Mouse (Mus musculus) cerebellum, adult 11-12 months (tissue): Measurements from ENCODE around the gene Mcam.
"Not testable (repeated sequence)": the region's sequence is repeated elsewhere in the genome, so short reads cannot be mapped to it uniquely, and the experiment has no call there.

Experiments used
- DNase-seq: peaks from one replicate; pipeline ENCODE4 v3.0.0; 2022

The Mcam gene

DNA sequence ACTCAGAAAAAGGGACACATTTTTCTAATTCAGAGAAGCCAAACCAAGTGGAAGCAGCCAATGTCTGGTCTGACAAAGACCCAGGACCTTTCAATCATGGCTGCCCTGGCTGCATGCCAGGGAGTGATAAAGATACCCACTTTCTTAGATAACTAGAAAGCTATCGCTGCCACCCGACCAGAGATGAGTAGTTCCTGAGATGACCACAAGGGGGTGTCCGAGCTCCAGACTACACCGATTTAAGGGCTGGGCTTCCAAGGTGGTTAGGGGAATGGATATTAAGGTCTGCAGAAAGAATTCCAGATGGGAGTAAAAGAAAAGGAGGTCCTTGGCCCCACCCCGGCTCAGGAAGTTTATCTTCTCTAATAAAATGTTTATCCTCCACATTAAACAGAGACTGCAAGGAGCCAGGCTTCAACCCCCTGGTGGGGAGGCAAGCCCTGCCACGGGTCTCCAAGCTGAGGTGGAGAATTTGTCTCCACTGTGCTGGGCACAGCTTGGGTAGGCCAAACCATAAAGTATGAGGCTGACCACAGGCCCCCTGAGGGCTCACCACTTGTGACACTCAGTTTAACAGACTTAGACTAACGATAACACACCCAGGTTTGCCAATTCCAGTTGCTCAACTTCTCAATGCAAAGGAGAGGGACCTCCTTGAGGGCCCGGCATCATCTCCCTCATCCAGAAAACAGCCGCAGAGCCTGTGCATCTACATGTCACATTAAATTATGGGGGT lies 24.7 kb upstream of the Mcam start:
- DNase-seq: peak; percentile 78

DNA sequence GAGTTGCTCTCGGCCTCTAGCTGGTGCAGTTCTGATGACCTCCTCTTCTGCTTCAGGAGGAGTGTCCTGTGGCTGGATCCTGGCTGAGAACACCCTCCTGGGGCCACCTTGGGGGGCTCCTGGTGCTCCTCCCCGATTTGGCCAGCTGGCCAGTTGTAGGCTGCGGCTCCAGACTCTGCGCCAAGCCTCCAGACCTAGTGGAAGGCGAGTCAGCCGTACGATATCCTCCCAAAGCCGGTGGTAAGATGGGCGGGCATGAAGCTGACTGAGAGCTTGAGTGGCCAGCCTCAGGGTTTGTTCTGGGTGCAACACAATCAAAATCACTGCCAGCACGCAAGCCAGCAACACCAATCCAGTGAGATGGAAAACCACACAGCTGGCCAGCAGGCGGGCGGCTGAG lies 22.4 kb upstream of the Mcam start:
- DNase-seq: not testable (repeated sequence)

DNA sequence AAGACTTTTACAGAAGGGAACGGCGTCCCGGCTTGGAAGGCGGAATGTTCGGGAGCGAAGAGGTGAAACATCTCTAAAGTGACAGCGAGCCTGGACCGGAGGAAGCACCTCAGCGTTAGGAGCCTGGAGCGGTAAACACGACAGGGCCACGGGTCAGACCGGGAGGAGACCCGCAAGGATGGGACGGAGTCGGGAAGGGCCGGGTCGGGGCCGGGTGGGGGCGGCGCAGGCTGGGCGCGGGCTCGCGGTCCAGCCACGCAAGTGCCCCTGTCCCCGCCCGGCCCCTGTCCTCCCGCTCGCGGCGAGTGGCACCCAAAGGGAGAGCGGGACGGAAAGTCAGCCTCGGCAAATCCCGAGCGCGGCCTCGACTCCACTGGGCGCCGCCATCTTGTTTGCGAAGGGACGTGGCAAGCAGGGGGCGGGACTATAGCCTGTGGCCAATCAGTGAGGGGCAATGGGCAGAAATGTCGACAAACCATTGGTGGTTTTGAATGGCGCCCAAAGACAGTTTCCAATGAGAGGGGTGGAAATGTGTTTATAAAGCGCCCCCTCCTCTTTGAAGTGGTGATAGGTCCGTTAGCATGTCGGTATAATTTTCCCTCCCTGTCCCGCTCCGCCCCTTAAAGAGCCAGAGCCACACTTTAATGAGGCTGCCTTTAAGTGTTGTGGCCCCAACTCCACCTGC lies 21.0 kb upstream of the Mcam start, which contains the start of the genes Gm49380 and Rnf26:
Gene Gm49380, minus strand, starts transcription at position 396 of the 685 bp plus-strand sequence.
Gene Rnf26, minus strand, starts transcription at position 413 of the 685 bp plus-strand sequence.
- DNase-seq: peak; percentile 97

DNA sequence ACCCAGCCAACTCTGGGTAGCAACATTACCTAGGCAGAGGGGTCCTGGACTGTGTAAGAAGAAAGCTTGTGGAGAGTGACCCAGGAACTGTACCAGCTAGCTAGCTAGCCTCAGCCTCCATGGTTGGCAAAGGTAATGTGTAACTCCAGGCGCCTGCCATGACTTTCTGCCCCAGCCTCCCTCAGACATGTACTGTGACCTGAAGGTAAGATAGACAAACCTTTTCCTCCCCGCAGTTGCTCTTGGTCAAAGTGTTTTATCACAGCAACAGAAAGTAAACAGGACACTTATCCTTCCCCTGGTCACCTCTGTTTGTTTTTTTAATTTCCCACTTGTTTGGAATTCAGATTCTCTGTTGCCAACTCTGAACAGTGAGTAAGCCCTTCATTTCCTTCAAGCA lies 19.8 kb upstream of the Mcam start:
- DNase-seq: no peak

DNA sequence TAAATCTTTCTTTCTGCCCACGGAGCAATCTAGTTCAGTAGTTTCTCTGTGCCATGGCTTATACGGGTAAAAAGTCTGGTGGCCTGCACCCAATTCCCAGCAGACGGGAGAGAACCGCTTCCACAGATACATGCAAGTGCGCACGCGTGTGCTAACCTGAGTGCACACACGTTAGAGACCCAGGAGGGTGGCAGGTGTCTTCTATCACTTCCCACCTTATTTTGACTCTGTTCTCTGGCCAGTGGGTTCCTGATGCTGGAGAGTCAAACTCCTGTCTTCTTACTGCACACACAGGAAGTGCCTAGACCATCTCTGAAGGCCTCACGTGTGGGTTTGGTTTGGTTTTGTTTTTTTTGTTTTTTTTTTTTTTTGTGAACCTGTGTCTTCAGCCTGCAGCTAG lies 18.7 kb upstream of the Mcam start:
- DNase-seq: no peak

DNA sequence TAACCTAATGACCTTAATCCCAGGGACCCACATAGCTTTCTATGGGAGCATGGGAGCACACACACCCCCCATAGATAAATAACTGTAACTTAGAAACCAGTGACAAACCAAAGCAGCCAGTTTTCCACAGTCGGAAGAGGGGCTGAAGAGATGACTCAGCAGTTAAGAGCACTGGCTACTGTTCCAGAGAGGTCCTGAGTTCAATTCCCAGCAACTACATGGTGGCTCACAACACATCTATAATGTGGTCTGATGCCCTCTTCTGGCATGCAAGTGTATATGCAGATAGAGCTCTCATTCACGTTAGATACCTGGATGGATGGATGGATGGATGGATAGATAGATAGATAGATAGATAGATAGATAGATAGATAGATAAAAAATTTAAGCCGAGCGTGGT lies 18.1 kb upstream of the Mcam start:
- no peak for DNase-seq

DNA sequence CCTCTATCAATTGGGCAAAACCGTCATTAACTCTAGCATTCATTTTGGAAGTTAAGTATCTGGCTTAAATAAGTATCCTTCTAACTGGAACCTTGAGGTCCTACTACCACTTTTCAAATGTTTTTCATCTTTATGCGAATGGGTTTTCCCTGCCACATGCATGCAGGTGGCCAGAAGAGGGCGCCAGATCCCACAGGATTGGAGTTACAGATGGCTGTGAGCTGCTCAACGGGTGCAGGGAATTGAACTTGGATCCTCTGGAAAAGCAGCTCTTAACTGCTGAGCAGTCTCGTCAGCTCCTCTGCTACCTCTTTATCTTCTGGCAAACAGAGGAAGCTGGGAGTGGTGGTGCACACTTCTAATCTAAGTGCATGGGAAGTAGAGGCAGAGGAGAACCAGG lies 15.3 kb upstream of the Mcam start:
- DNase-seq: no peak

DNA sequence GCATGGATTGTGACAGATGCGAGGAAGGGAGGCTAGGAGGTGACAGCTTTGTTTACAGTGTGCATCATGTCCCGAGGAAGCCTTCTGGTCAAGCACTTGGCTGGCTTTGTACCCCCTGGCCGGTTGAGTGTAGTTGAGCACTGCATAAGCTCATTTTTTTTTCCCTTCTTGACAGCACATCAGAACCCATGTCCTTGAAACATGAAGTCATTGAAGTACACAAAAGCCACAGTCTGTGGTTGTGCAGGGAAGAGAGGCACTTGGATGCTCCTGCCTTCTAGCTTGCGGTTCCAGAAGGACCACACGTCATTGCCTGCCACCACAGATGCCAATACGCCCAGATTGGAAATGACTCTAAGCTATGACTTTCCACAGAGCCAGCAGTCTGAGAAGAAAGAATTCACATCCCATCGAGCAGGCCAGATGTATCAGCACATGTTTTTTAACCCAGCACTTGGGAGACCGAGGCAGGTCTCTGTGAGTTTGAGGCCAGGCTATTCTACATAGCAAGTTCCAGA lies 14.3 kb upstream of the Mcam start:
- DNase-seq: no peak

DNA sequence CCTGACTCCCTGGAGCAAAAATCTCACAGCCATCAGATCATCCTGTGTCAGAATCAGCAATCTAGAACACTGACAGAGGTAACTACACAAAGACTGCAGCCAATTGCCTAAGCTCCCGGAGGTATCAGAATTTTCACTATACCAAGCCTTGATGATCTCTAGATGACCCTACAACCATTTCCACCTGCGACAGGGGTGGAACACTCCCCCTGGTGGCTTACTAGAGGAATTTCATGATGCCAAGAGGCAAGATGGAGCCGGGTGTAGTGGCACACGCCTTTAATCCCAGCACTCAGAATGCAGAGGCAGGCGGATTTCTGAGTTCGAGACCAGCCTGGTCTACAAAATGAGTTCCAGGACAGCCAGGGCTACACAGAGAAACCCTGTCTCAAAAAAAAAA lies 10.0 kb upstream of the Mcam start:
- DNase-seq: peak; percentile 36

GRCm38 (mm10) chr9:44125026-44125425 lies 9.2 kb upstream of the Mcam start:
- peak; percentile 11 for DNase-seq

GRCm38 (mm10) chr9:44125546-44126428 lies 8.5 kb upstream of the Mcam start:
- DNase-seq: peak; percentile 81

GRCm38 (mm10) chr9:44126746-44127145 lies 7.5 kb upstream of the Mcam start:
- DNase-seq: peak; percentile 11

DNA sequence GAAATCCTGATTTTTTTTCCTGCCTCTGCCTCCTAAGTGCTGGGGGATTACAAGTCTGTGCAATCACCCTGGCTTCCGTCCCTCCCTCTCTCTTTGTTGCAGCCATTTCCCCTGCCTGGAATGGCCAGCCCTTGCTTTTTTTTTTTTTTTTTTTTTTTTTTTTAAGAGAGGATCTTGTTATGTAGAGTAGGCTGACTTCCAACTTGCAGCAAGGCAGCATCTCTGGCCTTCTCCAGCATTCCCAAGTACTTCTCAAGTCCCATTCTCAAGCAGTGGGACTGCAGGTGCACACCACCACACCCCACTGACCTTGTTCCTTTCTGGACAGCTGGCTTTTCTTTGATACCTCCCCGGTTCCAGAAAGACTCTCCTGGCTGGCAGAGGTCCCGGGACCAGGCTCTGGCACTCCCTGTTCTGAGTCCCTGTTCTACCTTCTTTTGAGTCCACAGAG lies 6.9 kb upstream of the Mcam start:
- peak; percentile 35 for DNase-seq

- DNase-seq: no peak
Observed at GRCm38 (mm10) chr9:44129633-44130032, 4.6 kb upstream of the Mcam start.

- DNase-seq: peak; percentile 50
Observed at GRCm38 (mm10) chr9:44130034-44130433, 4.2 kb upstream of the Mcam start.

GRCm38 (mm10) chr9:44130581-44131275 lies 3.5 kb upstream of the Mcam start:
- peak; percentile 58 for DNase-seq

DNA sequence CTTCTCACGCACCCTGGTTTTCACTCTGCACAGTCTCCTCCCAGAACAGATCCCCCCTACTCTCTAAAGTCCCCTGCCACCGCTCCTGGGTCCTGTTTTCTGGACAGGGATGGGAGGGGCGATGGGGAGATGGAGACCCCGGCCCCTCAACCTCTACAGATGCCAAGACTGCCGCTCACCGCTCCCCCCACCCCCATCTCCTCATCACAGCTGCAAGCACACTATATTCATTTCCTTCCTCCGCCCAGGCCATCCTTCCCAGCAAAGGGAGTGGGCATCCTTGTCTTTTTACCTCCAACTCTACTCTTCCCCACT lies 3.0 kb upstream of the Mcam start:
- no peak for DNase-seq

DNA sequence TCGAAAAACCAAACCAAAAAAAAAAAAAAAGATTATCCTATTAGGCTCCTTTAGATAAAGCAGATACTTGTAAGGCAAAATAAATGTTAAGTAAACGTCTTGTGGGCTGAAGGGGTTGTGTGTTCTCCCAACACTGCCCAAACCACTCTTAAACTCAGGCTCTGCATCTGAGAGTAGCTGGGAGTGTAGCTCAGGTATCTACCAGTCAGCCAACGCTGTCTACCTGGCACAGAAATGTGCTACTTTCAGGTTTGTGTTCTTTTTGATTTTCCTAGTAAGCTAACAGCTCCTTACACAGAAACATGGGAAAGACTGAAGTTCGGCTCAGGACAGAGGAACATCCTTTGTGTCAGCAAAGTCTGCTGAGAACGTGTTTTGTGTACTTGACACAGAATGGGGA lies 2.1 kb upstream of the Mcam start:
- DNase-seq: peak; percentile 18

DNA sequence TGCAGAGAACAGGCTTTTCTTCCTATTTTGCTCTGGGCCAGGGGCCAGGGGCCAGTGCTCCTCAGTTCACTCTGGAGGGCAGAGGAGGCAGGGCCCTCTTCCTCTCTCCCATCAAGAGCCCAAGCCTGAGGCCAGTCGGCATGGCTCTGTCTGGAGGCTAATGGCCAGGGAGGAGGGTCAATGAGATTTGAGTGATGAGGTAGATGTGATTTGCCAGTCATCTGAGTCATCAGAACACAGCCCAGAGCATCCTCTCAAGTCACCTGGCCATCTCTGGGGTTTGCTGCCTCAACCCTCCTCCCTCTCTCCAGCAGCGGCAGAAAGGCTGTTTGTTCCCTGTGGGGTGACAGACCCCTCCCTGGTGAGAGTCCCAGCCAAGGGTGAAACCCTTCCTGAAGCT lies 982 bp upstream of the Mcam start:
- DNase-seq: peak; percentile 54

- peak; percentile 79 for DNase-seq
Observed at GRCm38 (mm10) chr9:44134851-44135730, 822 bp downstream of the Mcam start.

GRCm38 (mm10) chr9:44135731-44136411 lies 1.6 kb downstream of the Mcam start:
- peak; percentile 74 for DNase-seq
